ENCODE assay signal across 16 mouse cellular contexts in genomic region chr14:8063835-8064785, GRCm38 (mm10). TPM values are rescaled to one million over a fixed set of nuclear protein-coding genes. Genes with fewer than 3 reads are reported as not detected.
A peak's percentile ranks its signal among the peaks of the same experiment; 100 is the strongest.
DNase-seq lines count a peak whose midpoint lies in the region; ATAC-seq lines count a peak whose summit lies in the region.
"Had no signal": no experiment of that assay in that cellular context is flagged by ENCODE, and none has a peak within 500 bp of the region (broad histone marks: within the 10 kb centered on the region; RNA-seq: fewer than 3 reads in every experiment).

No protein-coding gene starts in this region.

- no peaks in the 10 kb centered on the region for H3K27me3 ChIP-seq in forebrain, embryonic 10.5 days (ENCODE audit: poor library complexity, severe bottlenecking)
- H3K27me3 ChIP-seq in forebrain, embryonic 13.5 days: no peaks in the 10 kb centered on the region
- H3K27me3 ChIP-seq in megakaryocyte, embryonic 14.5 days (replicated peaks): peaks cover 17% of the 10 kb centered on the region
- H3K27me3 ChIP-seq in liver, embryonic 15.5 days: 0 out of 2 replicates have a peak, but pooled peaks cover 7% of the 10 kb centered on the region
- H3K27me3 ChIP-seq: heart, embryonic 13.5 days; hindbrain, embryonic 15.5 days; neural tube, embryonic 15.5 days had no signal

- H3K9ac ChIP-seq in forebrain, embryonic 13.5 days: no peak overlapping the region
- H3K9ac ChIP-seq in liver, embryonic 15.5 days: no peak overlapping the region
- H3K9ac ChIP-seq: heart, embryonic 13.5 days; hindbrain, embryonic 15.5 days; neural tube, embryonic 15.5 days had no signal

- ATAC-seq in forebrain, embryonic 13.5 days: no peak
- ATAC-seq in megakaryocyte, adult 5-6 weeks (ENCODE audit: poor library complexity, severe bottlenecking): no peak
- ATAC-seq in common myeloid progenitor, adult 5-6 weeks (replicated peaks; ENCODE audit: low read depth, poor library complexity, severe bottlenecking): peak; percentile 88
- peak; percentile 66; the same call in 1 of the 2 replicates for ATAC-seq in liver, embryonic 15.5 days (ENCODE audit: insufficient read depth)

- no peaks in the 10 kb centered on the region for H3K9me3 ChIP-seq in forebrain, embryonic 10.5 days
- no peaks in the 10 kb centered on the region for H3K9me3 ChIP-seq in forebrain, embryonic 13.5 days (replicated peaks)
- H3K9me3 ChIP-seq in megakaryocyte, embryonic 14.5 days: no peaks in the 10 kb centered on the region
- H3K9me3 ChIP-seq in liver, embryonic 15.5 days (replicated peaks): no peaks in the 10 kb centered on the region
- H3K9me3 ChIP-seq: heart, embryonic 13.5 days; hindbrain, embryonic 15.5 days; neural tube, embryonic 15.5 days had no signal

- peak overlapping the region; percentile 68; the same call in 1 of the 2 replicates for H3K27ac ChIP-seq in forebrain, embryonic 10.5 days
- H3K27ac ChIP-seq in forebrain, embryonic 13.5 days: no peak overlapping the region
- H3K27ac ChIP-seq in liver, embryonic 15.5 days (replicated peaks): no peak overlapping the region
- H3K27ac ChIP-seq: hindbrain, embryonic 15.5 days had no signal

- no peak for DNase-seq in forebrain, embryonic 10.5 days (ENCODE audit: extremely low spot score, low spot score)
- DNase-seq in embryo, embryonic 10 days (ENCODE audit: low spot score): no peak
- no peak for DNase-seq in adrenal gland, postnatal 4 days (ENCODE audit: low spot score in 2 of 2)
- DNase-seq: gastrocnemius, adult 2 months; layer of hippocampus, adult 9-11 months; lung, postnatal 10 days; right cerebral cortex, postnatal 14 days; thymus, postnatal 36 days had no signal

- H3K4me1 ChIP-seq in forebrain, embryonic 10.5 days: peaks cover 21% of the 10 kb centered on the region
- H3K4me1 ChIP-seq in forebrain, embryonic 13.5 days: peaks cover 13% of the 10 kb centered on the region
- H3K4me1 ChIP-seq in megakaryocyte, embryonic 14.5 days: peaks cover 32% of the 10 kb centered on the region
- peaks cover 24% of the 10 kb centered on the region for H3K4me1 ChIP-seq in liver, embryonic 15.5 days (replicated peaks)

- H3K4me2 ChIP-seq in forebrain, embryonic 13.5 days: no peak overlapping the region
- no peak overlapping the region for H3K4me2 ChIP-seq in liver, embryonic 15.5 days
- H3K4me2 ChIP-seq: heart, embryonic 13.5 days; hindbrain, embryonic 15.5 days; neural tube, embryonic 15.5 days had no signal

- H3K36me3 ChIP-seq in forebrain, embryonic 10.5 days (replicated peaks): no peaks in the 10 kb centered on the region
- H3K36me3 ChIP-seq in forebrain, embryonic 13.5 days (ENCODE audit: poor library complexity, severe bottlenecking): no peaks in the 10 kb centered on the region
- no peaks in the 10 kb centered on the region for H3K36me3 ChIP-seq in megakaryocyte, embryonic 14.5 days (replicated peaks; ENCODE audit: low read length)
- H3K36me3 ChIP-seq in liver, embryonic 15.5 days (replicated peaks): no peaks in the 10 kb centered on the region
- H3K36me3 ChIP-seq: heart, embryonic 13.5 days; hindbrain, embryonic 15.5 days; neural tube, embryonic 15.5 days had no signal

- 92% methylated on average over 8 of the region's 8 CpGs for WGBS in forebrain, embryonic 10.5 days
- WGBS in forebrain, embryonic 13.5 days: 92% methylated on average over 8 of the region's 8 CpGs
- 49% methylated on average over 8 of the region's 8 CpGs for WGBS in liver, embryonic 15.5 days (ENCODE audit: insufficient replicate concordance)

- no peak overlapping the region for H3K4me3 ChIP-seq in forebrain, embryonic 10.5 days
- no peak overlapping the region for H3K4me3 ChIP-seq in forebrain, embryonic 13.5 days
- H3K4me3 ChIP-seq in megakaryocyte, embryonic 14.5 days (replicated peaks): peak overlapping the region; percentile 35
- no peak overlapping the region for H3K4me3 ChIP-seq in liver, embryonic 15.5 days (replicated peaks)
- H3K4me3 ChIP-seq: gastrocnemius, adult 2 months; heart, embryonic 13.5 days; hindbrain, embryonic 15.5 days; neural tube, embryonic 15.5 days had no signal

RNA-seq across cellular contexts. Expression of gene Rpp14, which starts 16.1 kb away (rescaled TPM):
- 61.0 and 61.5 TPM in 2 replicates for polyA plus RNA-seq in forebrain, embryonic 10.5 days (2016; fragmentation: Nextera tagmentation; extraction: Ambion mirVana)
- 56.4 and 57.3 TPM in 2 replicates for polyA plus RNA-seq in forebrain, embryonic 13.5 days (2015; fragmentation: Nextera tagmentation; extraction: Ambion mirVana)
- 1.2 TPM in 1 of 2 replicates, not detected in the other for polyA plus RNA-seq in megakaryocyte, embryonic 14.5 days (2012; ENCODE audit: insufficient read depth, low replicate concordance)
- 14.7 and 14.9 TPM in 2 replicates for total RNA-seq in megakaryocyte, adult 5-6 weeks (2015)
- total RNA-seq in megakaryocyte, adult 5-6 weeks (2017): 12.4 and 13.8 TPM in 2 replicates
- 65.8 and 88.9 TPM in 2 replicates for total RNA-seq in common myeloid progenitor, adult 5-6 weeks (2017)
- 19.9 and 22.0 TPM in 2 replicates for polyA plus RNA-seq in liver, embryonic 15.5 days (2015; fragmentation: Nextera tagmentation; extraction: Ambion mirVana)
- 10 to 100 TPM; 25.8 to 37.4 TPM for total RNA-seq in adrenal gland, postnatal 4 days (2021)

RNA-seq across cellular contexts. Expression of gene Pxk, which starts 33.9 kb away (rescaled TPM):
- 15.5 and 17.0 TPM in 2 replicates for polyA plus RNA-seq in forebrain, embryonic 10.5 days (2016; fragmentation: Nextera tagmentation; extraction: Ambion mirVana)
- polyA plus RNA-seq in forebrain, embryonic 13.5 days (2015; fragmentation: Nextera tagmentation; extraction: Ambion mirVana): 39.4 and 40.6 TPM in 2 replicates
- 3.5 and 7.4 TPM in 2 replicates for polyA plus RNA-seq in megakaryocyte, embryonic 14.5 days (2012; ENCODE audit: insufficient read depth, low replicate concordance)
- total RNA-seq in megakaryocyte, adult 5-6 weeks (2015): 41.9 and 47.3 TPM in 2 replicates
- total RNA-seq in megakaryocyte, adult 5-6 weeks (2017): 28.0 and 37.9 TPM in 2 replicates
- total RNA-seq in common myeloid progenitor, adult 5-6 weeks (2017): 6.8 and 14.0 TPM in 2 replicates
- polyA plus RNA-seq in liver, embryonic 15.5 days (2015; fragmentation: Nextera tagmentation; extraction: Ambion mirVana): 11.3 and 12.1 TPM in 2 replicates
- total RNA-seq in adrenal gland, postnatal 4 days (2021): 10 to 100 TPM; 33.2 to 37.1 TPM

Comparison
In these comparisons a context has a peak if more than half of its experiments do, and no peak if none do; other contexts are left out.
1. ATAC-seq: peak in common myeloid progenitor, adult 5-6 weeks (single experiment) and liver, embryonic 15.5 days (single experiment); none in forebrain, embryonic 13.5 days (single experiment) and megakaryocyte, adult 5-6 weeks (single experiment).